Mouse (Mus musculus): ENCODE measurements around the gene Adamts6. TPM values are rescaled to one million over a fixed set of nuclear protein-coding genes. Genes with fewer than 3 reads are reported as not detected.

Adamts6 gene
- polyA plus RNA-seq, 1 experiment from 2014 or later, result 0.32 TPM

GRCm38 (mm10) chr13:104518312-104519005, 230.8 kb downstream of the Adamts6 start:
- peak overlapping the region; percentile 49 for H3K4me2 ChIP-seq (ENCODE audit: low read depth, low read length)
- DNase-seq, result peak; percentile 64
- 56% methylated on average over 19 of the region's 19 CpGs for WGBS (ENCODE audit: insufficient replicate concordance)
- no peak overlapping the region for H3K27ac ChIP-seq (ENCODE audit: low read depth)
- H3K9ac ChIP-seq (replicated peaks), result no peak overlapping the region; the same call in 1 of the 2 replicates
- ATAC-seq, result peak; percentile 68
- no peaks in the 10 kb centered on the region for H3K4me1 ChIP-seq (ENCODE audit: insufficient read depth)
- H3K9me3 ChIP-seq (ENCODE audit: low read length), result no peaks in the 10 kb centered on the region
- no peak overlapping the region for H3K4me3 ChIP-seq (ENCODE audit: low read depth, low read length)
- H3K36me3 ChIP-seq (replicated peaks; ENCODE audit: insufficient read depth, low read length), result no peaks in the 10 kb centered on the region
- no peak for TF ChIP-seq CTCF (IDR thresholded peaks at IDR 0.05; ENCODE audit: low read depth)
- no peak for TF ChIP-seq EP300 (IDR thresholded peaks at IDR 0.05; ENCODE audit: low read depth)
- no peaks in the 10 kb centered on the region for H3K27me3 ChIP-seq (ENCODE audit: insufficient read depth, low read length)

GRCm38 (mm10) chr13:104519006-104519695, 231.5 kb downstream of the Adamts6 start:
- H3K9me3 ChIP-seq (ENCODE audit: low read length), result no peaks in the 10 kb centered on the region
- no peak for DNase-seq
- no peak for TF ChIP-seq CTCF (IDR thresholded peaks at IDR 0.05; ENCODE audit: low read depth)
- TF ChIP-seq EP300 (IDR thresholded peaks at IDR 0.05; ENCODE audit: low read depth), result no peak
- no peak overlapping the region for H3K9ac ChIP-seq (replicated peaks)
- 78% methylated on average over 14 of the region's 14 CpGs for WGBS (ENCODE audit: insufficient replicate concordance)
- H3K27ac ChIP-seq (ENCODE audit: low read depth), result no peak overlapping the region
- H3K36me3 ChIP-seq (replicated peaks; ENCODE audit: insufficient read depth, low read length), result no peaks in the 10 kb centered on the region
- no peak for ATAC-seq
- H3K27me3 ChIP-seq (ENCODE audit: insufficient read depth, low read length), result no peaks in the 10 kb centered on the region
- H3K4me3 ChIP-seq (ENCODE audit: low read depth, low read length), result no peak overlapping the region
- no peaks in the 10 kb centered on the region for H3K4me1 ChIP-seq (ENCODE audit: insufficient read depth)
- no peak overlapping the region for H3K4me2 ChIP-seq (ENCODE audit: low read depth, low read length)

GRCm38 (mm10) chr13:104519981-104520380, 232.3 kb downstream of the Adamts6 start:
- ATAC-seq, result no peak
- no peak for TF ChIP-seq CTCF (IDR thresholded peaks at IDR 0.05; ENCODE audit: low read depth)
- Histone ChIP-seq H3K4me1 (ENCODE audit: insufficient read depth) (no peaks in the 10 kb centered on the region), H3K9ac (replicated peaks) (no peak overlapping the region), H3K4me3 (ENCODE audit: low read depth, low read length) (no peak overlapping the region), H3K9me3 (ENCODE audit: low read length) (no peaks in the 10 kb centered on the region; the same call in 1 of the 2 replicates), H3K36me3 (replicated peaks; ENCODE audit: insufficient read depth, low read length) (no peaks in the 10 kb centered on the region), H3K4me2 (ENCODE audit: low read depth, low read length) (no peak overlapping the region), H3K27ac (ENCODE audit: low read depth) (no peak overlapping the region), H3K27me3 (ENCODE audit: insufficient read depth, low read length) (no peaks in the 10 kb centered on the region)
- 76% methylated on average over 4 of the region's 4 CpGs for WGBS (ENCODE audit: insufficient replicate concordance)
- DNase-seq, result no peak

GRCm38 (mm10) chr13:104520461-104520860, 232.8 kb downstream of the Adamts6 start:
- ATAC-seq (no peak), DNase-seq (no peak)
- Histone ChIP-seq H3K27me3 (ENCODE audit: insufficient read depth, low read length) (no peaks in the 10 kb centered on the region), H3K27ac (ENCODE audit: low read depth) (no peak overlapping the region), H3K4me3 (ENCODE audit: low read depth, low read length) (no peak overlapping the region), H3K4me1 (ENCODE audit: insufficient read depth) (no peaks in the 10 kb centered on the region), H3K36me3 (replicated peaks; ENCODE audit: insufficient read depth, low read length) (no peaks in the 10 kb centered on the region), H3K4me2 (ENCODE audit: low read depth, low read length) (no peak overlapping the region), H3K9ac (replicated peaks) (no peak overlapping the region), H3K9me3 (ENCODE audit: low read length) (no peaks in the 10 kb centered on the region; the same call in 1 of the 2 replicates)
- TF ChIP-seq CTCF (IDR thresholded peaks at IDR 0.05; ENCODE audit: low read depth) (no peak), EP300 (IDR thresholded peaks at IDR 0.05; ENCODE audit: low read depth) (no peak)
- 64% methylated on average over 3 of the region's 3 CpGs for WGBS (ENCODE audit: insufficient replicate concordance)

GRCm38 (mm10) chr13:104521532-104521931, 233.9 kb downstream of the Adamts6 start:
- Histone ChIP-seq H3K36me3 (replicated peaks; ENCODE audit: insufficient read depth, low read length) (no peaks in the 10 kb centered on the region), H3K4me3 (ENCODE audit: low read depth, low read length) (no peak overlapping the region), H3K27ac (ENCODE audit: low read depth) (no peak overlapping the region), H3K4me2 (ENCODE audit: low read depth, low read length) (no peak overlapping the region), H3K27me3 (ENCODE audit: insufficient read depth, low read length) (no peaks in the 10 kb centered on the region), H3K4me1 (ENCODE audit: insufficient read depth) (no peaks in the 10 kb centered on the region), H3K9me3 (ENCODE audit: low read length) (no peaks in the 10 kb centered on the region; the same call in 1 of the 2 replicates), H3K9ac (replicated peaks) (no peak overlapping the region)
- TF ChIP-seq CTCF (IDR thresholded peaks at IDR 0.05; ENCODE audit: low read depth) (no peak), EP300 (IDR thresholded peaks at IDR 0.05; ENCODE audit: low read depth) (no peak)
- 84% methylated on average over 2 of the region's 2 CpGs for WGBS (ENCODE audit: insufficient replicate concordance)
- ATAC-seq, result no peak
- DNase-seq, result no peak

- ATAC-seq (no peak), DNase-seq (no peak)
- no peaks in the 10 kb centered on the region; the same call in 1 of the 2 replicates for H3K9me3 ChIP-seq (ENCODE audit: low read length)
- no peaks in the 10 kb centered on the region for H3K27me3 ChIP-seq (ENCODE audit: insufficient read depth, low read length)
- no peak overlapping the region for H3K4me2 ChIP-seq (ENCODE audit: low read depth, low read length)
- no peak overlapping the region for H3K9ac ChIP-seq (replicated peaks)
- H3K36me3 ChIP-seq (replicated peaks; ENCODE audit: insufficient read depth, low read length), result no peaks in the 10 kb centered on the region
- H3K4me3 ChIP-seq (ENCODE audit: low read depth, low read length), result no peak overlapping the region
- TF ChIP-seq EP300 (IDR thresholded peaks at IDR 0.05; ENCODE audit: low read depth) (no peak), CTCF (IDR thresholded peaks at IDR 0.05; ENCODE audit: low read depth) (no peak)
- no peaks in the 10 kb centered on the region for H3K4me1 ChIP-seq (ENCODE audit: insufficient read depth)
- no peak overlapping the region for H3K27ac ChIP-seq (ENCODE audit: low read depth)
- 70% methylated on average over 4 of the region's 4 CpGs for WGBS (ENCODE audit: insufficient replicate concordance)
Observed at GRCm38 (mm10) chr13:104525656-104526055, 238.0 kb downstream of the Adamts6 start.
